Mouse (Mus musculus): ENCODE results near the gene Elp4. TPM values are rescaled to one million over a fixed set of nuclear protein-coding genes. Genes with fewer than 3 reads are reported as not detected.
A peak's percentile ranks its signal among the peaks of the same experiment; 100 is the strongest.

The Elp4 gene
- 42.1 and 44.9 TPM in 2 replicates for polyA plus RNA-seq (2015; fragmentation: Nextera tagmentation; extraction: Ambion mirVana)

DNA sequence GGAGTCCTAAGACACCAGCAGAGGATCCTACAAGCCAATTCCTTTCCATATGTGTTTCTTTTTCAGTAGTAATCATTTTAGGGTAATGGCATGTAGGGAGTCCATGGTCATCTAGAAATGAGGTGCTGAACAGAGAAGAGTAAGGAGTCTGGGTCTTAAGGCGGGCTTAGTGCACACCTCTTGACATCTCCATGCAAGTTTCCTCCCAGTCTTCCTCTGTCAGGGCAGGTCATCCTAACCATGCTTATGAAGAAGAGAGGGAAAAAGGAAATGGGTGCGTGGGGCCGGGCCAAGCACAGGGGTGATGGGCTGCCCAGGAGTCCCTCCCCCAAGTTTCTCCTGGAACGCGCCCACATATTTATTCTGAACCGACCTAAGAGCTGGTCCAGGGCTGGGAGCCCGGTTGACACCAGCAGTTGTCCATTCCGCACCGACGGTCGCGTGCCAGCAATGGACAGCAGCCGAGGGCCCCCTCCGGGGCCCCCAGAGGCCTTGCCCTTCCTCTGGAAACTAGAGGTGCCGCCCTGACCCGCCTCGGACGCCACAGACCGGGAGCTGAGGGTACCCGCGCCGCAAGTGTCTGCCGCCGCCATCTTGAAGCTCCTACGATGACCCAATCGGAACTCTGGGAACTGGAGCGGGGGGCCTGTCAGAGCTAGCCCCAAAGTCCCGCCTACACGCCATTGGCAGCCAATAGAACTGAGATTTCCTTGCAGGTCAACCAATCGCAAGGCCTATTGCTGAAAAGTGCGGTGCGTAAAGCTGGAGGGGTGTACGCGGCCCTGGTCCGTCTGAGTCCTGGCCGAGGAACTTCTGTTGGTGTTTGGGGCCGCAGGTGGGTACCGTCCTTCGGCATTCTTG is at the start of gene Elp4, which contains the start of gene Immp1l:
TSS of gene Elp4 (minus strand) at position 669 of the 861 bp plus-strand sequence.
TSS of gene Immp1l (plus strand) at position 743 of the 861 bp plus-strand sequence.
- peak within 1 kb of the TSS; percentile 69 for H3K27ac ChIP-seq (replicated peaks)
- under 1% methylated on average over 39 of the region's 39 CpGs for WGBS

DNA sequence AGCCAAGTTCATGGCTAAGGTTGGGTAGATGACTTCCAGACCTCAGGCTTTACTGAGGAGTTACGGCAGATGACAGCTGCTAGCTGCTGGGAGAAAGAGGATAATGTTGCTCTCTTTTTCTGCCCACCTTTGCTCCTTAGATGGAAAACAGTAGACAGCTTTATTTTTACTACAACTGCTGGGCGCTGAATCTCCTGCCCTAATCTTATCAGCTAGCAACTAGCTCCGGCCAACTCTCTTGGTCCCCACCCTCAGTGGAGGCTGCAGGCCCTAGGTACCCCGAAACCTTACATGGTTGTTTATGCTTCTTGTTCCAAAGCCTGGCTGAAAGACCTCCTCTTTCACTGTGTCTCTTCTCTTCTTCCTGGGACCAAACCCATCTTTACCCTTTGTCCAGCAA is 49.5 kb upstream of the Elp4 start:
- 94% methylated on average over 4 of the region's 4 CpGs for WGBS
- no peak for ATAC-seq (replicated peaks)
- H3K36me3 ChIP-seq: no peaks in the 10 kb centered on the region

More for the DNA sequence above, at the start of gene Elp4, which contains the start of gene Immp1l:
- H3K4me3 ChIP-seq: peak within 1 kb of the TSS; percentile 86
- ATAC-seq (replicated peaks): peak; percentile 100
- peak within 1 kb of the TSS; percentile 66 for H3K4me2 ChIP-seq (replicated peaks)
- peak within 1 kb of the TSS; percentile 82 for H3K9ac ChIP-seq (replicated peaks)
- H3K9me3 ChIP-seq: no peaks in the 10 kb centered on the region
- no peaks in the 10 kb centered on the region for H3K36me3 ChIP-seq
- H3K27me3 ChIP-seq: no peaks in the 10 kb centered on the region
- H3K4me1 ChIP-seq: peaks cover 12% of the 10 kb centered on the region

DNA sequence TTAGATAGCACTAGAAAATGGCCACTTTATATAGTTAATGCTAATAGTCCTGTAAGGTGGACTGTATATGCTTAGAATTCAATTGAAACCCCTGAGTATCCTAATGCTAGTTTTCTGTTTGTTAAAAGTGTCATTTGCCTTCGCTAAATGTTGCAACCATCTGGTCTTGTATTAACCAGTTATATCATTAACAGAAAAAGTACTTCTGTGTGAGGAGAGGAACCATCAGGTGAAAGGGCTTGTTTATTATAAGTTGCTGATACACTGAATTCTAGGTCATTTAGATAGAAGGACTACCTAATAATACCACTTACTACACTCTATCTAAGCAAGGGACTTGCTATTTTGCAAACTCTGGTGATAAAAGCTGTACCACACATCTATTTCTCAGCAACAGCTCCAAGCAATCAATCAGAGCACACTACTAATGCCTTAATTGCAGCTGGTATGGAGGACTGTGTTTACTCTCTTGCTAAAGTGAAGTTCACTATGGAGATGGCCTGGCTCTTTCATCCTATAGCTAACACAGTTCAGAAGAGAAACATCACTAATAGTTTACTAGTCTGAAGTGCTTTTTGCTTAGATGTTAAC is 47.1 kb upstream of the Elp4 start:
- no peak overlapping the region for H3K27ac ChIP-seq (replicated peaks)
- 86% methylated on average over 1 of the region's 1 CpGs for WGBS

More for the DNA sequence above, 49.5 kb upstream of the Elp4 start:
- Histone ChIP-seq H3K4me3 (no peak overlapping the region), H3K4me2 (replicated peaks) (no peak overlapping the region), H3K9me3 (no peaks in the 10 kb centered on the region), H3K9ac (replicated peaks) (no peak overlapping the region), H3K27ac (replicated peaks) (no peak overlapping the region), H3K4me1 (no peaks in the 10 kb centered on the region), H3K27me3 (no peaks in the 10 kb centered on the region)

DNA sequence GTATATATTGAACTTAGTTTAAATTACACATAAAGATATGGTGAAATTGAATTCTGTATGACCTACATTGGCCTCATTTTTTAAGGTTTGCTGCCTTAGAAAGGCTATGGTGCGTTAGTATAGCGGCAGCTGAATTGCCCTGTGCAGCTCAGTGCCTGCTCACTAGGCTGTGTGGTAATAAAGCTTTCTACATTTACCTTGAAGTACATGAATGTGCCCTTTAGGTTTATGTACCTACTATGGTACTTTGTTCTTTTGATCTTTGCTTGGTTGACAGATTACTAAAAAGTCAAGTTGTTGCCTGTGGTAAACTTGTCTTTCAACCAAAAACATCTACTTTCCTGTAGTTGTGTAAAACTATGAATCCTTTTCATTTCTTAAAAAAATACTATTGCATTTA is 45.8 kb upstream of the Elp4 start:
- 97% methylated on average over 2 of the region's 2 CpGs for WGBS
- Histone ChIP-seq H3K4me2 (replicated peaks) (no peak overlapping the region), H3K27me3 (no peaks in the 10 kb centered on the region), H3K27ac (replicated peaks) (no peak overlapping the region), H3K36me3 (no peaks in the 10 kb centered on the region), H3K9me3 (no peaks in the 10 kb centered on the region), H3K9ac (replicated peaks) (no peak overlapping the region), H3K4me1 (no peaks in the 10 kb centered on the region), H3K4me3 (no peak overlapping the region)
- ATAC-seq (replicated peaks): no peak

More for the DNA sequence above, 47.1 kb upstream of the Elp4 start:
- no peak for ATAC-seq (replicated peaks)
- Histone ChIP-seq H3K4me3 (no peak overlapping the region), H3K4me2 (replicated peaks) (no peak overlapping the region), H3K36me3 (no peaks in the 10 kb centered on the region), H3K9ac (replicated peaks) (no peak overlapping the region), H3K4me1 (no peaks in the 10 kb centered on the region), H3K27me3 (no peaks in the 10 kb centered on the region), H3K9me3 (no peaks in the 10 kb centered on the region)

DNA sequence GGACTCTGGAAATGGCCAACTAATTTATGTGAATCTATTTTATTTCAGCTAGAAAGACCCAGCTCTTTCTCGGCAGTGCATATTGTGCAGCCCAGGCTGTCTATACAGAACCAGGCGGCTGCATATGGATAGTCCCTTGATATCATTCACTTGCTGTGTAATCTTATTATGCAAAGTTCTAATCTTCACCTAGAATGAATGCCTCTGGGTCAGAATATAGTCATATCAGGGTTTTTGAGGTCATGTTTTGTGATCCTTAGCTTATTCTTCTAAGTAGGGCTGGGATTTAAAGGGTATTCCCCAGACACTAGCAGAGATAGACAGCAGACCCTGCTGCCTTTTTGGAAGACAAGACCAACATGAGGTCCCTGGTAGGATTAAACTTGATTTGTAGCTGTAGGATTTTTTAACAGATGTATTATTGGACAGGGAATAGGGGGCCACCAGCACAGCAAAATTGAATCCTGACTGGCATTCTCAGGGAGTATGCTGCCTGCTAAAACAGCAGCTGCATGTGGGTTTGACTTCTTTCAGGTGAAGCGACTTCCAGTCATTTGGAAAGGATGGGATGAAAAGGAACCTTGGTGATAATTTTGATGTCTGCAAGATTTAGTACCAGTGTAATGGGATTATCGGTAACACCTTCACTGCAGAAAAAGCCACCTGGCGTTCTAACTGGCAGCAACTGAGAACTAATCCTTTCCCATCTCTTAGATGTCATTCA is 13.4 kb upstream of the Elp4 start:
- Histone ChIP-seq H3K4me2 (replicated peaks) (no peak overlapping the region), H3K9me3 (no peaks in the 10 kb centered on the region), H3K27ac (replicated peaks) (no peak overlapping the region), H3K9ac (replicated peaks) (no peak overlapping the region), H3K4me1 (peaks cover 6% of the 10 kb centered on the region), H3K4me3 (no peak overlapping the region), H3K27me3 (no peaks in the 10 kb centered on the region), H3K36me3 (no peaks in the 10 kb centered on the region)
- WGBS: 54% methylated on average over 5 of the region's 5 CpGs
- ATAC-seq (replicated peaks): no peak

DNA sequence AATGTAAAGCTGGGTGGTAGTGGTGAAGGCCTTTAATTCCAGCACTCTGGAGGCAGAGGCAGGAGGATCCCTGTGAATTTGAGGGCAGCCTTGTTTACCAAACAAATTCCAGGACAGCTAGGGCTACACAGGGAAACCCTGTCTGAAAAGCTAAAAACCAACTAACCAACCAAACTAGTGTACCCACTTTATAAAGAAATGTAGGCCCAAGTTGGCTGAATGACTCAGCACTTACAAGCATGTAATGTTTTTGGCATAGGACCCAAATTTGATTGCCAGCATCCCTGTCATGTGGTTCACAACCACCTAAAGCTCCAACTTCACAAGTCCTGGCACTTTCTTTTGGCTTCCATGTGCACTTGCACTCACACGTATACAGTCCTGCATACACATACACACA is 12.3 kb upstream of the Elp4 start:
- H3K27ac ChIP-seq (replicated peaks): no peak overlapping the region
- no peaks in the 10 kb centered on the region for H3K27me3 ChIP-seq
- no peak for ATAC-seq (replicated peaks)
- no peak overlapping the region for H3K4me2 ChIP-seq (replicated peaks)
- H3K36me3 ChIP-seq: no peaks in the 10 kb centered on the region
- H3K4me1 ChIP-seq: peaks cover 6% of the 10 kb centered on the region
- no peak overlapping the region for H3K4me3 ChIP-seq
- H3K9ac ChIP-seq (replicated peaks): no peak overlapping the region
- WGBS: 94% methylated on average over 1 of the region's 1 CpGs
- H3K9me3 ChIP-seq: no peaks in the 10 kb centered on the region

DNA sequence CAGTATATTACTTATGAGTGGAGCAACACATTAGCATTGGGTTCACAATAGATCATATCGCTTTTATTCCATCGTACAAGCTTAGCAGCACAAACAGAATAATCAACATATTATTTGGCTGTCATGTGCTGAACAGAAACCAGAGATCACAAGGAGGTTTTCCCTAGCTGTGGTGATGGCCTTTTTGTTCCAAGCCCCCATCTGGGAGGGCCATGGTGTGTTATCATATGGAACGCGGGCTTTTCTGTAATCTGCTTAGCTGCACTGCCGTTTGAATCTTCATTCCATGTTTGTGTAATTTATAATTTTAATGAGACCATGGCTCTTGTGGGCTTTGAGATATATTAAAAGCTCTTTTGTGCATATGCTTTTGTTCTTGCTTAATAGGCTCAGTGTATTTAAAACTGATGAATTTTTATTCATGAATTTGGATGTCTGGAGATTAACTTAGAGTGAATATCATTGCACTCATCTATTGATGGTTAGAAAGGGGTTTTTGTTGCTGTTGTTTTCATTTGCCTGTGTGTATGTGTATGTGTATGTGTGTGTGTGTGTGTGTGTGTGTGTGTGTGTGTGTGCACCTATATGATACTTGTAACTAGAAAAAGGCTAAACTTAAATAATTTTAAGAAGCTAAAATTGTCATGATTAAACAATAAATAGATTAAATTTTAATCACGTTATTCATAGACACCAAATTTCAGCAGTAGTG is 9.4 kb upstream of the Elp4 start:
- H3K4me1 ChIP-seq: peaks cover 6% of the 10 kb centered on the region
- no peaks in the 10 kb centered on the region; the same call in 1 of the 2 replicates for H3K36me3 ChIP-seq
- no peaks in the 10 kb centered on the region for H3K9me3 ChIP-seq
- no peak overlapping the region for H3K27ac ChIP-seq (replicated peaks)
- H3K4me2 ChIP-seq (replicated peaks): 0 out of 2 replicates have a peak overlapping the region, but pooled peaks have one; percentile 4
- WGBS: 28% methylated on average over 6 of the region's 6 CpGs
- ATAC-seq (replicated peaks): peak; percentile 70
- no peak overlapping the region for H3K9ac ChIP-seq (replicated peaks)
- no peak overlapping the region for H3K4me3 ChIP-seq
- no peaks in the 10 kb centered on the region for H3K27me3 ChIP-seq

DNA sequence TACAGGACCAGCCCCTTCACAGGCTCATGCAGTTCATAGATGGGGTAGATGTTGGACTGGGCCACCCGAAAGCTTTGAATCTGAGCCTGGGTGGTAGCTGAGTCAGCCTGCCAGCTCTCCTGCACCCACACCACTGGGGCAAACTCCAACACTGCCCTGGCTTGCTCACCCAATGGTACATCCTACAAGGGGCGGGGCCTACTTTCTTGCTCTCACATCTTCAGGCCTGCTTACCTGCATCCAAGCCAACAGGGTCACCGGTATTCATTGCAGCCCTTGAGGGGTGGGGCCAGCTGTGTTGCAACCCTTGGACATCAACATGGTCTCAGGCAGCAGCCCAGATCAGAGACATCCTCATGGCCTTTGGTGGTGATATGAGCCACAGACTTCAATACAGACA is 6.2 kb upstream of the Elp4 start:
- WGBS: 92% methylated on average over 3 of the region's 3 CpGs
- ATAC-seq (replicated peaks): no peak
- Histone ChIP-seq H3K4me1 (peaks cover 6% of the 10 kb centered on the region), H3K4me3 (no peak overlapping the region), H3K36me3 (no peaks in the 10 kb centered on the region; the same call in 1 of the 2 replicates), H3K9me3 (no peaks in the 10 kb centered on the region), H3K4me2 (replicated peaks) (no peak overlapping the region), H3K27ac (replicated peaks) (no peak overlapping the region), H3K27me3 (no peaks in the 10 kb centered on the region), H3K9ac (replicated peaks) (no peak overlapping the region)

DNA sequence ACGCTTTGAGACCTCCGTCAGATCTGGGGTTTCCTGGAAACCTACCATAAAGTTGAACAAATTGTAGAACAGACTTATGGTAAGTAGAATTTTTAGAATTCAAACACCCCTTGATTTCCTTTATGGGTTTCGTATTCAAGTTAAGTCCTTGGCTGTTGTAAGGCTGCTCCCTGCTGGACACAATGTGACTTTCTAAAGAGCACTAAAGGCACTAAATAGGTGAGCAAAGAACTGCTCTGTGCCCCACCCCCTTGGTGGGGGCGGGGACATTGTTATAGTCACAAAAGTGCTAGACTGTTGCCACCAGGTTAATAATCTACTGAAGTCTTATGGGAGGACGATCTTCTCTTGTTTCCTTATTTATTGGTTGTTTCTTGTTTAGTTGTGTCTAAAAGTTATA is 4.0 kb upstream of the Elp4 start:
- no peak overlapping the region for H3K27ac ChIP-seq (replicated peaks)
- no peaks in the 10 kb centered on the region for H3K9me3 ChIP-seq
- H3K4me1 ChIP-seq: peaks cover 12% of the 10 kb centered on the region
- ATAC-seq (replicated peaks): no peak
- no peak overlapping the region for H3K4me3 ChIP-seq
- WGBS: 85% methylated on average over 5 of the region's 5 CpGs
- H3K27me3 ChIP-seq: no peaks in the 10 kb centered on the region
- no peak overlapping the region for H3K4me2 ChIP-seq (replicated peaks)
- no peak overlapping the region for H3K9ac ChIP-seq (replicated peaks)
- H3K36me3 ChIP-seq: no peaks in the 10 kb centered on the region; the same call in 1 of the 2 replicates

DNA sequence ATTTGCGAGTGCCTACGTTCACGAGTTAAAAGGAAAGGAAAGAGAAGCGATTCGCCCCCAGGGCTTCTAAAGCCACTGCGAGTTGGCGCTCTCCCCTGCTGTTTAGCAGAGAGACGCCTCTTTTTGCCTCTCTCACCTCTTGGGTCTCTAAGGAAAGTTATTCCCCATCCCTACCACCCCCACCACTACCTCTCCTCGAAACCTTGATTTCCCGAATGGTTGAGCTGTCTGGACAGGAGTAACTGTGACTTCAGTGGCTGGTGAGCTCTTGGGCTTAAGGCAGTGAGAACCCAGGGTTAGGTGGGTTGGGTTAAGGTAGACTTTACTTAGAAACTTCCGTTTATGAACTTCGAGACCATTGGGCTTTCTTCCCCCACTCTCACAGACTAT is 388 bp upstream of the Elp4 start:
- no peaks in the 10 kb centered on the region for H3K27me3 ChIP-seq
- 2% methylated on average over 12 of the region's 12 CpGs for WGBS
- H3K9ac ChIP-seq (replicated peaks): peak overlapping the region; percentile 56
- peaks cover 12% of the 10 kb centered on the region for H3K4me1 ChIP-seq
- peak overlapping the region; percentile 66 for H3K4me2 ChIP-seq (replicated peaks)
- H3K36me3 ChIP-seq: no peaks in the 10 kb centered on the region
- ATAC-seq (replicated peaks): peak; percentile 64
- no peaks in the 10 kb centered on the region for H3K9me3 ChIP-seq
- peak overlapping the region; percentile 64 for H3K27ac ChIP-seq (replicated peaks)
- peak overlapping the region; percentile 86 for H3K4me3 ChIP-seq

DNA sequence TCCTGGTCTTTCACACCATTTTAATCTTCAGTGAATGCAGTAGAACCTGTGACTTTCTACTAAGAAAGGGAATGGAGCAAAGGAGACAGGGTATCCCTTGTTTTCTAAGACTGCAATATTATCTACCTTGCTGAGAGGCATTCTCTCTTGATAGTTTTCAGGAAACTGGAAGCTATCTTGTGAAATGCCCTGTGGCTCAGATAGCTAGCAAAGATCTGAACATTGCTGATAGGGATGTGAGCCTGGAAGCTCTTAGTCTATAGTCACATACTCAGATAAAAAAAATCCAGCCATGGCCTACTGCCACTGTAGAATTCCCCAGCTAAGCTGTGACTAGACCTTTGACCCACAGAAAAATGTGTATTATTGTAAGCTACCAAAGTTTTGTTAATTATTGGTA is 13.5 kb downstream of the Elp4 start:
- no peak overlapping the region for H3K9ac ChIP-seq (replicated peaks)
- no peak for ATAC-seq (replicated peaks)
- no peak overlapping the region for H3K4me3 ChIP-seq
- H3K27me3 ChIP-seq: no peaks in the 10 kb centered on the region
- H3K9me3 ChIP-seq: peaks cover 4% of the 10 kb centered on the region; the same call in 1 of the 2 replicates
- H3K4me2 ChIP-seq (replicated peaks): no peak overlapping the region
- H3K4me1 ChIP-seq: no peaks in the 10 kb centered on the region
- H3K36me3 ChIP-seq: peaks cover 10% of the 10 kb centered on the region
- no peak overlapping the region for H3K27ac ChIP-seq (replicated peaks)
